25 mouse cellular contexts compared by ENCODE assay signal in the genomic region with DNA sequence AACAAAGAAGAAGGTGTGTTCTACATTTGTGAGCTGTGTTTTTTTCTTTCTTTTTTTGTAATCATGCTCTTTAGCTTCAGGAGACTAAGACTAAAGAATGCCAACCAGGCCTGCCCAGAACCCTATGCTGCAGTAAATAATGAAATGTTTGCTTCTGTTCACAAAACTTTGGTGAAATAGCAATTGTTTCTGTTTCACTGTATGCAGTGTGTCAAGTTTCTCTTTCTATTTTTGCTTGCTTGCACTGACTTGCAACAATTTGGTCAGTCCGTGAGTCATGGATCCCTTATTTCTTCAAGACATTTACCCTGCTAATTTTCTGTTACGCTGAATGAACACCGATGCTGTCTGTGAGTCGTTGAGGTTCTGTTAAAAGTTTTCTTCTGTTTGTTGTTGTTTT.
"Had no signal": no experiment of that assay in that cellular context is flagged by ENCODE, and none has a peak within 500 bp of the region (broad histone marks: within the 10 kb centered on the region; RNA-seq: fewer than 3 reads in every experiment).

No protein-coding gene starts in this region.

- DNase-seq: cerebellum, adult 9-10 months; cerebellum, adult 9-11 months; cerebellum, postnatal 10 days; cerebellum, postnatal 14 days; cerebellum, postnatal 25 days; cerebellum, postnatal 36 days; embryo, embryonic 11 days; forebrain, postnatal 0 days; gastrocnemius, adult 2 months; gastrocnemius, postnatal 10 days; gastrocnemius, postnatal 14 days; gastrocnemius, postnatal 25 days; gastrocnemius, postnatal 36 days; heart, adult 11 months; heart, adult 18-20 months; heart, adult 2 months had no signal

- H3K27ac ChIP-seq: embryonic facial prominence, embryonic 10.5 days; embryonic facial prominence, embryonic 12.5 days; embryonic facial prominence, embryonic 13.5 days; embryonic facial prominence, embryonic 15.5 days; forebrain, embryonic 10.5 days; forebrain, embryonic 12.5 days; forebrain, embryonic 13.5 days; forebrain, embryonic 15.5 days; gastrocnemius, adult 2 months; heart, adult 2 months had no signal

- H3K9me3 ChIP-seq: embryonic facial prominence, embryonic 10.5 days; embryonic facial prominence, embryonic 12.5 days; embryonic facial prominence, embryonic 13.5 days; embryonic facial prominence, embryonic 15.5 days; forebrain, embryonic 10.5 days; forebrain, embryonic 12.5 days; forebrain, embryonic 13.5 days; forebrain, embryonic 15.5 days had no signal

- H3K36me3 ChIP-seq: embryonic facial prominence, embryonic 10.5 days; embryonic facial prominence, embryonic 12.5 days; embryonic facial prominence, embryonic 13.5 days; embryonic facial prominence, embryonic 15.5 days; forebrain, embryonic 10.5 days; forebrain, embryonic 12.5 days; forebrain, embryonic 15.5 days had no signal

- H3K4me2 ChIP-seq: embryonic facial prominence, embryonic 12.5 days; embryonic facial prominence, embryonic 13.5 days; embryonic facial prominence, embryonic 15.5 days; forebrain, embryonic 12.5 days; forebrain, embryonic 13.5 days; forebrain, embryonic 15.5 days had no signal

- H3K9ac ChIP-seq: embryonic facial prominence, embryonic 12.5 days; embryonic facial prominence, embryonic 13.5 days; embryonic facial prominence, embryonic 15.5 days; forebrain, embryonic 12.5 days; forebrain, embryonic 13.5 days; forebrain, embryonic 15.5 days; forebrain, postnatal 0 days had no signal

- H3K27me3 ChIP-seq: embryonic facial prominence, embryonic 12.5 days; embryonic facial prominence, embryonic 13.5 days; embryonic facial prominence, embryonic 15.5 days; forebrain, embryonic 12.5 days; forebrain, embryonic 13.5 days; forebrain, embryonic 15.5 days had no signal

- H3K4me1 ChIP-seq: embryonic facial prominence, embryonic 10.5 days; embryonic facial prominence, embryonic 12.5 days; embryonic facial prominence, embryonic 13.5 days; embryonic facial prominence, embryonic 15.5 days; forebrain, embryonic 10.5 days; forebrain, embryonic 12.5 days; forebrain, embryonic 13.5 days; forebrain, embryonic 15.5 days had no signal

- H3K4me3 ChIP-seq: embryonic facial prominence, embryonic 10.5 days; embryonic facial prominence, embryonic 12.5 days; embryonic facial prominence, embryonic 13.5 days; embryonic facial prominence, embryonic 15.5 days; erythroblast, embryonic 14.5 days; forebrain, embryonic 10.5 days; forebrain, embryonic 12.5 days; forebrain, embryonic 13.5 days; forebrain, embryonic 15.5 days; gastrocnemius, adult 2 months; heart, adult 2 months had no signal
